Mouse (Mus musculus) spleen, adult 2 months (tissue): Measurements from ENCODE around the gene Tasp1. TPM values are rescaled to one million over a fixed set of nuclear protein-coding genes. Genes with fewer than 3 reads are reported as not detected.
A peak's percentile ranks its signal among the peaks of the same experiment; 100 is the strongest.

ENCODE experiments used
- DNase-seq, 2 experiments: peaks; one replicate each; pipeline versions ENCODE4 v3.0.0 to v3.0.0-alpha.2; 2012 to 2021; ENCODE audit warnings: low spot score in 2 of 2, low read depth in 1 of 2
- H3K27ac ChIP-seq: fragments of 200-500 bp; 2 replicates; pipeline ENCODE4 v1.5.1; 2012; ENCODE audit warnings: low read length, inconsistent platforms; ENCODE audit not compliant: insufficient read depth
- H3K27me3 ChIP-seq: fragments of 200-500 bp; 2 replicates; pipeline ENCODE4 v1.6.1; 2012; ENCODE audit warnings: mild to moderate bottlenecking, moderate library complexity, low read length, inconsistent platforms; ENCODE audit not compliant: control insufficient read depth, insufficient read depth
- H3K36me3 ChIP-seq: fragments of 200-500 bp; 2 replicates; pipeline ENCODE4 v1.6.1; 2012; ENCODE audit warnings: mild to moderate bottlenecking, low read length, inconsistent platforms; ENCODE audit not compliant: control insufficient read depth, insufficient read depth
- H3K4me1 ChIP-seq: fragments of 200-500 bp; 2 replicates; pipeline ENCODE4 v1.6.1; 2011; ENCODE audit warnings: inconsistent platforms; ENCODE audit not compliant: control insufficient read depth, insufficient read depth, insufficient read length
- H3K4me3 ChIP-seq: fragments of 200-500 bp; 2 replicates; pipeline ENCODE4 v1.5.1; 2011; ENCODE audit warnings: mild to moderate bottlenecking, inconsistent platforms; ENCODE audit not compliant: insufficient read depth, insufficient read length; ENCODE audit errors: extremely low read depth
- CTCF ChIP-seq: fragments of 200-500 bp; IDR thresholded peaks from 2 replicates; pipeline ENCODE4 v1.5.1; 2011; ENCODE audit warnings: mild to moderate bottlenecking, inconsistent platforms; ENCODE audit not compliant: insufficient read depth, insufficient read length, insufficient replicate concordance; ENCODE audit errors: extremely low read depth
- POLR2A ChIP-seq: fragments of 200-500 bp; IDR thresholded peaks from 2 replicates; pipeline ENCODE4 v1.6.1; 2011; ENCODE audit warnings: low read depth, low read length, inconsistent platforms
- WGBS: fragments of 180-500 bp; shearing (Covaris S2); methylation state at CpG from one replicate; pipeline ENCODE4 v1.1.7; 2018; 5-methylcytosine and 5-hydroxymethylcytosine counted together
- polyA plus RNA-seq: library from polyadenylated mRNA; depleted of rRNA; stranded (reverse); fragments of >200 nt; gene quantifications from 2 replicates; pipeline ENCODE4 v1.2.3, GENCODE M21; 2012

The Tasp1 gene
- polyA plus RNA-seq, 1 experiment, result 2.1 TPM

DNA sequence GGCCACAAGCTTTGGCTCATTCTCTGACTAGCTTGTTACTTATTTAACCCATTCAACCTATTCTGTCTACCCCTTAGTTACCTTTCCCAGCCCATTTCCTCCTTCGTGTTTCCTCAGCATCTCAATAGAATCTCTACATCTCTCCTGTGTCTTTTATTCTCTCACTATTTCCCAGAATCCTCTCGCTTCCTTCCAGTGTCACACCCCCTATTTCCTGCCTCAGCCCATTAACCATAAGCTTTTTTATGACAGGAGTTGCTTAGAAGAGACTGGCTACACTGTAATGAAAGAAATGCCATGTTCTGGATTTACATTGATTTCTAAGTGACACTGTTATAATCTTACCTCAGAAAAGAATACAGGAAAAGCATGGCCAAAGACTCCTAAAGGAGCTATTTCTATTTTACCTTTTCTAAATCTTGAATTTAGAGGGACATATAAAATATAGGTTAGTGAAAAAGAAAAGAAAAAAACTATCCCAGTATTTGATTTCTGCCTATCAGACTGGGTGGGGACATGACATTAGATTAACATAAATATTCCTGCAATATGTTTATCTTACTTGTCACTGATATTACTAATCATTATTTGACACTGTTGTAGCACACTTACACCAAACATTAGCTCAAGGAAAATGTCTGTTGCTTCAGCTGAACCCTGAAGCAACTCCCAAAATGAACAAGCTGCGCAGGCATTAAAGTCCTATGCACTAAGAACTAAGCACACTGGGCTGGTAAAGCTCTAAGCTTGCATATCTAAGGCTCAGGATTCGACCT is 6.3 kb downstream of the Tasp1 start:
- H3K36me3 ChIP-seq, result peaks cover 2% of the 10 kb centered on the region; the same call in 1 of the 2 replicates
- H3K27ac ChIP-seq, result no peak overlapping the region
- no peak for TF ChIP-seq CTCF
- no peak for TF ChIP-seq POLR2A
- H3K27me3 ChIP-seq, result no peaks in the 10 kb centered on the region
- no peaks in the 10 kb centered on the region; the same call in 1 of the 2 replicates for H3K4me1 ChIP-seq
- 78% methylated on average over 4 of the region's 4 CpGs for WGBS
- no peak overlapping the region for H3K4me3 ChIP-seq
- no peak for DNase-seq

DNA sequence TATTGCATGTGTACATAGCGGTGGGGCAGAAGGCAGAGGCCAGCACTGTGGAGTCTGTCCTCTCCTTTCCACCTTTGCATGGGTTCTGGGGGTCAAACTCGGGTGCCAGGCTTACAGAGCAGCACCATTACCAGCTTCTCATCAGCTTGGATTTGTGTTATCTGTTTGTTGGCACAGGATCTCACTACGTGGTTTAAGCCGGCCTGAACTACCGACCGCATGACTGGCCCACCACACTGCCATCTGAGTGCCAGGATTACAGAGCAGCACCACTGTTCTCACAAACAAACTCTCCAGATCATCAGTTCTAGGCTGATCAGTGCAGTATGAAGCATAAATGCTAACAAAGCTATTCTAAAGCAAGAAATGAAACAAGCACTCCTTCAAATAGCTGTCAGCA is 8.5 kb downstream of the Tasp1 start:
- Histone ChIP-seq H3K4me3 (no peak overlapping the region), H3K36me3 (peaks cover 3% of the 10 kb centered on the region), H3K4me1 (no peaks in the 10 kb centered on the region; the same call in 1 of the 2 replicates), H3K27me3 (no peaks in the 10 kb centered on the region), H3K27ac (no peak overlapping the region)
- DNase-seq, result no peak
- WGBS, result 79% methylated on average over 6 of the region's 6 CpGs
- TF ChIP-seq POLR2A, result no peak
- TF ChIP-seq CTCF, result no peak

DNA sequence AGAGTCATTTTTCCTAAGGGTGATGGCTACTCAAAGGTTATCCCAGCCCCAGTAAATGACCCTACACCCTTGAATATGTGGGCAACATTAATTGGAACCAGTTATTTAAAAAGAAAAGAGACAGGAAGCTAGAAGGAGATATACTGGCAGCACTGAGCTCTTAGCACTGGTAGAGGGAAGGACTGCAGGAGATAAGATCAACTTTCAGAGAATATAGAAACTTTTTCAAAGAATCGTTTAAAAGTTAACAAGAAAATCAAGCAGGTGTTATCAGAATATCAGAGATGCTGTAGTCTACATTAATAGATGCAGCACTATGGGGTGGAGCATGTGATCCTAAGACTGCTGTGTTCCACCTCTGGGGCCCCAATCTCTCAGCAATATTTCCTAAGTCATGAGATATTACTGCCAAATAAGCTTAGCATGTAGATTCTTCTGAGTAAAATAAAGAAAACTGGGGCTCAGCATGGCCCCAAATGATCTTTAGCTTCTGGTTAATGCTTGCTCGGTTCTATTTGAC is 14.9 kb downstream of the Tasp1 start:
- peak overlapping the region; percentile 4; the same call in 1 of the 2 replicates for H3K27ac ChIP-seq
- no peak for TF ChIP-seq CTCF
- TF ChIP-seq POLR2A, result no peak
- no peaks in the 10 kb centered on the region for H3K27me3 ChIP-seq
- H3K4me3 ChIP-seq, result no peak overlapping the region
- DNase-seq, result no peak
- H3K4me1 ChIP-seq, result no peaks in the 10 kb centered on the region
- WGBS, result 70% methylated on average over 2 of the region's 2 CpGs
- peaks cover 8% of the 10 kb centered on the region for H3K36me3 ChIP-seq

GRCm38 (mm10) chr2:140042522-140043131 is 24.0 kb downstream of the Tasp1 start:
- Histone ChIP-seq H3K4me3 (no peak overlapping the region), H3K27me3 (no peaks in the 10 kb centered on the region), H3K4me1 (0 out of 2 replicates have a peak, but pooled peaks cover 3% of the 10 kb centered on the region), H3K36me3 (peaks cover 3% of the 10 kb centered on the region; the same call in 1 of the 2 replicates), H3K27ac (peak overlapping the region; percentile 73; the same call in 1 of the 2 replicates)
- DNase-seq, result peak in 1 of 2 experiments; percentile 49
- 52% methylated on average over 2 of the region's 2 CpGs for WGBS
- TF ChIP-seq POLR2A (no peak), CTCF (no peak)

DNA sequence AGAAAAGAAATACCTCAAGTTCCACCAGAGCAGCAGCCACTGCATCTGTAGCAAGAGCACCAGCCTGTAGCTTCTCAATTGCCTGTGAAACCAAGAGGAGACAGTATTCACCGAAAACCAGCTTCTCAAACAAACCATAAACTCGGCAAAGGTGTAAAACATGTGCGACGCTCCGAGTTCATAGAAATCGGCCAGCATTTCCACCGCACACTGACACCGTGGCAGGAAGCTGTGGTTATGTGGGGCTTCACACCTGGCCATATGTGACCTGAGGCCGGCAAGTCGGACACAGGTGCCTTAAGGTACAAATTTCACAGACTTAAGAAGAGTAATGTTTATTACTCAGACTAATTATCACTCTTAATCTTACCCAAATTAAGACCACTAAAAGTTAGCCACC is 24.5 kb downstream of the Tasp1 start:
- no peak for DNase-seq

DNA sequence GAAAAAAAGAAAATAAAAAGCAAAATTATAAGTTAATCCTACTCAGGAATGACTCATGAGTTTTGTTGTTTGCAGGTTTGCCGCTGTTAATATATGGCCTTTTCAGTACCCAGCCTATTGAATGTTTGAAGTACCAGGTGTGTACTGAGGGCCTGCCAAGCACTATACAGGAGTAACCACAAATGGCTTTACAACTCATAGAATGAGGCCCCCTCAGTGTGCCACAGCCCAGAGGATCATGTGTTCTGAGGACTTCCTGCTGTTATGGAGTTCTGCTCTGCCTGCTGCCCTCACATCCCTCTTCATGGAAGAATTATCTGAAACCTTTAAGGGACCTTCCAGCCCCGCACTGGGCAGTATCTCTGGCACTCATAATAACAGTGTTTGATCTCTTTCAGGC is 29.1 kb downstream of the Tasp1 start:
- TF ChIP-seq CTCF (no peak), POLR2A (no peak)
- 85% methylated on average over 2 of the region's 2 CpGs for WGBS
- DNase-seq, result no peak

More for the DNA sequence above, 24.5 kb downstream of the Tasp1 start:
- Histone ChIP-seq H3K36me3 (peaks cover 3% of the 10 kb centered on the region; the same call in 1 of the 2 replicates), H3K4me1 (0 out of 2 replicates have a peak, but pooled peaks cover 3% of the 10 kb centered on the region), H3K4me3 (peak overlapping the region; percentile 39), H3K27ac (peak overlapping the region; percentile 73), H3K27me3 (no peaks in the 10 kb centered on the region)
- TF ChIP-seq POLR2A, result no peak
- no peak for TF ChIP-seq CTCF
- WGBS, result 62% methylated on average over 10 of the region's 10 CpGs

GRCm38 (mm10) chr2:140036854-140037253 is 29.8 kb downstream of the Tasp1 start:
- no peak for DNase-seq
- no peaks in the 10 kb centered on the region for H3K4me1 ChIP-seq
- H3K27ac ChIP-seq, result no peak overlapping the region
- no peaks in the 10 kb centered on the region for H3K27me3 ChIP-seq
- no peaks in the 10 kb centered on the region; the same call in 1 of the 2 replicates for H3K36me3 ChIP-seq
- H3K4me3 ChIP-seq, result no peak overlapping the region
- no peak for TF ChIP-seq CTCF
- no peak for TF ChIP-seq POLR2A

More for the DNA sequence above, 29.1 kb downstream of the Tasp1 start:
- Histone ChIP-seq H3K4me1 (0 out of 2 replicates have a peak, but pooled peaks cover 3% of the 10 kb centered on the region), H3K4me3 (no peak overlapping the region), H3K27ac (no peak overlapping the region), H3K27me3 (no peaks in the 10 kb centered on the region), H3K36me3 (no peaks in the 10 kb centered on the region; the same call in 1 of the 2 replicates)
